Mouse (Mus musculus): ENCODE results near the gene Mthfd1.

Mthfd1 gene

GRCm38 (mm10) chr12:76300367-76300766 is 45.3 kb downstream of the Mthfd1 start:
- in situ Hi-C loops (cut with MboI, MseI) = no loop called here

- in situ Hi-C loops (cut with MboI, MseI) = no loop called here
Measured at GRCm38 (mm10) chr12:76303474-76303873, 48.4 kb downstream of the Mthfd1 start.

- in situ Hi-C loops (cut with MboI, MseI) = no loop called here
Measured at GRCm38 (mm10) chr12:76304199-76304598, 49.1 kb downstream of the Mthfd1 start.

GRCm38 (mm10) chr12:76305107-76305506 is 50.0 kb downstream of the Mthfd1 start:
- in situ Hi-C loops (cut with MboI, MseI) = no loop called here

- in situ Hi-C loops (cut with MboI, MseI) = no loop called here
Measured at GRCm38 (mm10) chr12:76306852-76307561, 51.9 kb downstream of the Mthfd1 start.

- in situ Hi-C loops (cut with MboI, MseI) = no loop called here
Measured at GRCm38 (mm10) chr12:76307964-76308363, 52.9 kb downstream of the Mthfd1 start.

GRCm38 (mm10) chr12:76308436-76308835 is 53.3 kb downstream of the Mthfd1 start:
- in situ Hi-C loops (cut with MboI, MseI) = no loop called here

GRCm38 (mm10) chr12:76310007-76310406 is 54.9 kb downstream of the Mthfd1 start:
- in situ Hi-C loops (cut with MboI, MseI) = no loop called here

- in situ Hi-C loops (cut with MboI, MseI) = no loop called here
Measured at GRCm38 (mm10) chr12:76310633-76311032, 55.5 kb downstream of the Mthfd1 start.

- in situ Hi-C loops (cut with MboI, MseI) = no loop called here
Measured at GRCm38 (mm10) chr12:76311227-76311626, 56.1 kb downstream of the Mthfd1 start.

GRCm38 (mm10) chr12:76311951-76312350 is 56.9 kb downstream of the Mthfd1 start:
- in situ Hi-C loops (cut with MboI, MseI) = no loop called here

GRCm38 (mm10) chr12:76318282-76319212 is 63.4 kb downstream of the Mthfd1 start:
- in situ Hi-C loops (cut with MboI, MseI) = no loop called here

GRCm38 (mm10) chr12:76324679-76325431 is 69.8 kb downstream of the Mthfd1 start, which contains the start of gene Akap5:
Gene Akap5 (plus strand): TSS chr12:76324891.
- in situ Hi-C loops (cut with MboI, MseI) = no loop called here

- in situ Hi-C loops (cut with MboI, MseI) = no loop called here
Measured at GRCm38 (mm10) chr12:76326437-76327220, 71.5 kb downstream of the Mthfd1 start.

GRCm38 (mm10) chr12:76328567-76329354 is 73.7 kb downstream of the Mthfd1 start:
- in situ Hi-C loops (cut with MboI, MseI) = no loop called here

- in situ Hi-C loops (cut with MboI, MseI) = no loop called here
Measured at GRCm38 (mm10) chr12:76333688-76334087, 78.6 kb downstream of the Mthfd1 start.

GRCm38 (mm10) chr12:76335641-76336040 is 80.5 kb downstream of the Mthfd1 start:
- in situ Hi-C loops (cut with MboI, MseI) = no loop called here

- in situ Hi-C loops (cut with MboI, MseI) = no loop called here
Measured at GRCm38 (mm10) chr12:76336111-76336965, 81.2 kb downstream of the Mthfd1 start.

GRCm38 (mm10) chr12:76341080-76341479 is 86.0 kb downstream of the Mthfd1 start:
- in situ Hi-C loops (cut with MboI, MseI) = no loop called here
